In genomic region chr13:73879824-73880223, GRCm38 (mm10) we compare ENCODE assay signal across 8 mouse cellular contexts. TPM values are rescaled to one million over a fixed set of nuclear protein-coding genes. Genes with fewer than 3 reads are reported as not detected.
DNase-seq lines count a peak whose midpoint lies in the region; ATAC-seq and TF ChIP-seq lines count a peak whose summit lies in the region.

No protein-coding gene starts in this region.

- no peaks in the 10 kb centered on the region for H3K9me3 ChIP-seq in forebrain, postnatal 0 days (ENCODE audit: low read length)
- no peaks in the 10 kb centered on the region for H3K9me3 ChIP-seq in forebrain, embryonic 16.5 days (ENCODE audit: control insufficient read depth, low read length)

- H3K4me3 ChIP-seq in forebrain, postnatal 0 days (ENCODE audit: low read depth, low read length) = no peak overlapping the region
- no peak overlapping the region for H3K4me3 ChIP-seq in forebrain, embryonic 16.5 days (replicated peaks; ENCODE audit: low read length)

- no peaks in the 10 kb centered on the region for H3K27me3 ChIP-seq in forebrain, postnatal 0 days (ENCODE audit: insufficient read depth, low read length)
- no peaks in the 10 kb centered on the region for H3K27me3 ChIP-seq in forebrain, embryonic 16.5 days (replicated peaks; ENCODE audit: control insufficient read depth, insufficient read depth, low read length)

- H3K4me2 ChIP-seq in forebrain, postnatal 0 days (ENCODE audit: low read depth) = no peak overlapping the region
- H3K4me2 ChIP-seq in forebrain, embryonic 16.5 days (ENCODE audit: low read length) = no peak overlapping the region

- no peaks in the 10 kb centered on the region for H3K36me3 ChIP-seq in forebrain, postnatal 0 days (ENCODE audit: insufficient read depth)
- no peaks in the 10 kb centered on the region for H3K36me3 ChIP-seq in forebrain, embryonic 16.5 days (ENCODE audit: control insufficient read depth, insufficient read depth)

- intact Hi-C loops in left cerebral cortex, postnatal 14 days (cut with DNase I) = no loop called here

- ATAC-seq in forebrain, postnatal 0 days = no peak
- no peak for ATAC-seq in forebrain, embryonic 16.5 days

- no peak for DNase-seq in forebrain, postnatal 0 days
- DNase-seq in right cerebral cortex, adult 2 months (ENCODE audit: low spot score in 2 of 2) = peak; percentile 12 to 24
- DNase-seq in right cerebral cortex, postnatal 36 days (ENCODE audit: low spot score in 2 of 2) = no peak
- DNase-seq in c-Kit-positive CD71-negative TER-119-negative erythroid progenitor cells, embryonic 14.5 days (ENCODE audit: low read depth) = peak; percentile 30
- peak; percentile 18 to 25 for DNase-seq in left cerebral cortex, postnatal 14 days (ENCODE audit: low spot score in 2 of 2)
- peak; percentile 51 to 86 for DNase-seq in spleen, postnatal 4 days (ENCODE audit: low spot score in 2 of 2)
- DNase-seq in frontal cortex, postnatal 10 days (ENCODE audit: low spot score in 2 of 2) = no peak

- no peaks in the 10 kb centered on the region for H3K4me1 ChIP-seq in forebrain, postnatal 0 days (ENCODE audit: insufficient read depth)
- no peaks in the 10 kb centered on the region for H3K4me1 ChIP-seq in forebrain, embryonic 16.5 days (replicated peaks; ENCODE audit: control insufficient read depth, insufficient read depth, low read length)

- peak; percentile 17; the same call in 1 of the 2 replicates for TF ChIP-seq CTCF in forebrain, postnatal 0 days (IDR thresholded peaks at IDR 0.05; ENCODE audit: low read depth)

- 87% methylated on average over 5 of the region's 5 CpGs for WGBS in forebrain, postnatal 0 days
- 83% methylated on average over 5 of the region's 5 CpGs for WGBS in forebrain, embryonic 16.5 days

- no peak overlapping the region for H3K9ac ChIP-seq in forebrain, postnatal 0 days
- no peak overlapping the region for H3K9ac ChIP-seq in forebrain, embryonic 16.5 days (replicated peaks; ENCODE audit: low read depth, low read length)

- H3K27ac ChIP-seq in forebrain, postnatal 0 days (ENCODE audit: low read depth, low read length) = no peak overlapping the region
- no peak overlapping the region for H3K27ac ChIP-seq in forebrain, embryonic 16.5 days (ENCODE audit: low read length)

RNA-seq across cellular contexts. Expression of gene Nkd2, which starts 32.4 kb away (rescaled TPM):
- total RNA-seq in forebrain, postnatal 0 days (2014; rRNA removed) = 27.8 and 35.3 TPM in 2 replicates
- 15.2 TPM in 2 replicates for polyA plus RNA-seq in forebrain, postnatal 0 days (2015; fragmentation: Nextera tagmentation; extraction: Ambion mirVana)
- 11.0 and 12.2 TPM in 2 replicates for polyA plus RNA-seq in forebrain, embryonic 16.5 days (2015; fragmentation: Nextera tagmentation; extraction: Ambion mirVana)
- 1 to 10 TPM; 3.7 to 4.9 TPM for total RNA-seq in left cerebral cortex, postnatal 14 days (2021)

RNA-seq across cellular contexts. Expression of gene Trip13, which starts 57.8 kb away (rescaled TPM):
- 3.8 and 4.3 TPM in 2 replicates for total RNA-seq in forebrain, postnatal 0 days (2014; rRNA removed)
- polyA plus RNA-seq in forebrain, postnatal 0 days (2015; fragmentation: Nextera tagmentation; extraction: Ambion mirVana) = 9.6 and 10.6 TPM in 2 replicates
- 16.5 and 18.9 TPM in 2 replicates for polyA plus RNA-seq in forebrain, embryonic 16.5 days (2015; fragmentation: Nextera tagmentation; extraction: Ambion mirVana)
- 1 to 10 TPM in 1 of 2 experiments, under 1 TPM in 1; 0.61 to 1.3 TPM for total RNA-seq in left cerebral cortex, postnatal 14 days (2021)

RNA-seq across cellular contexts. Expression of gene Brd9, which starts 57.8 kb away (rescaled TPM):
- total RNA-seq in forebrain, postnatal 0 days (2014; rRNA removed) = 93.6 and 111 TPM in 2 replicates
- polyA plus RNA-seq in forebrain, postnatal 0 days (2015; fragmentation: Nextera tagmentation; extraction: Ambion mirVana) = 68.1 and 75.0 TPM in 2 replicates
- polyA plus RNA-seq in forebrain, embryonic 16.5 days (2015; fragmentation: Nextera tagmentation; extraction: Ambion mirVana) = 102 and 104 TPM in 2 replicates
- total RNA-seq in left cerebral cortex, postnatal 14 days (2021) = 10 to 100 TPM; 80.4 to 83.4 TPM

Comparison
In these comparisons a context has a peak if more than half of its experiments do, and no peak if none do; other contexts are left out.
1. DNase-seq: peak in right cerebral cortex, adult 2 months (2 of 2), c-Kit-positive CD71-negative TER-119-negative erythroid progenitor cells, embryonic 14.5 days (single experiment), left cerebral cortex, postnatal 14 days (2 of 2) and spleen, postnatal 4 days (2 of 2); none in forebrain, postnatal 0 days (single experiment), right cerebral cortex, postnatal 36 days (0 of 2) and frontal cortex, postnatal 10 days (0 of 2).